Mouse (Mus musculus) erythroblast, embryonic 14.5 days (primary cell): ENCODE measurements around the gene Ap5m1.

ENCODE experiments used
- GATA1 ChIP-seq: IDR thresholded peaks from 2 replicates; pipeline ENCODE4 v1.6.1; 2012; ENCODE audit warnings: low read length, inconsistent platforms, mixed read lengths
- TAL1 ChIP-seq: IDR thresholded peaks from 3 replicates; pipeline ENCODE4 v1.6.1; 2012; ENCODE audit warnings: low read length, inconsistent platforms, mixed read lengths

- no peak for TF ChIP-seq TAL1
- TF ChIP-seq GATA1 = no peak
Observed at GRCm38 (mm10) chr14:49121723-49122122, 55.8 kb downstream of the Ap5m1 start.
